Mouse (Mus musculus) kidney, postnatal 10 days (tissue): ENCODE data around the gene Eno3.
A peak's percentile ranks its signal among the peaks of the same experiment; 100 is the strongest.

Source experiments
- DNase-seq: peaks from one replicate; pipeline ENCODE4 v3.0.0; 2021; ENCODE audit warnings: mixed read lengths

Eno3 gene

DNA sequence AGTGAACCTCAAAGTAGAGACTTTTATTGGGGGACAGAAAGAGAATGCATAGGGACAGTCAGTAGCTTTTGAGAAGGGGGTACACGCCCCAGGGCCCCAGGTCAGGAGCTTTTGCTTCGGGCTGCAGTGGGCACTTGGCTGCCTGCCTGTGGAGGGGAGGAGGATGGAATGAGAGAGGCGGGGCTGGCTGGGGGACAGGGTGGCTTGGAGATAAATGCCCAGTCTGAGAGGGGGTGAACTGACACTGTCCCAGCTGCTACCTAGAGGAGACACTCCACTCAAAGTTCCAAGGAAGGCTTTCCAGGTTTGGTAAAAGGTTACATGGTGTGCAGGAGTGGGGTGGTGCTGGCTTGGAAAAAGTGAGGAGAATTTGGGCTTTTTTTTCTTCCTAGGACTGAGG is at the start of gene Eno3:
Gene Eno3, plus strand, starts transcription at position 239 of the 400 bp plus-strand sequence.
- peak; percentile 50 for DNase-seq

- no peak for DNase-seq
Observed at GRCm38 (mm10) chr11:70607611-70608010, 49.4 kb upstream of the Eno3 start.

DNA sequence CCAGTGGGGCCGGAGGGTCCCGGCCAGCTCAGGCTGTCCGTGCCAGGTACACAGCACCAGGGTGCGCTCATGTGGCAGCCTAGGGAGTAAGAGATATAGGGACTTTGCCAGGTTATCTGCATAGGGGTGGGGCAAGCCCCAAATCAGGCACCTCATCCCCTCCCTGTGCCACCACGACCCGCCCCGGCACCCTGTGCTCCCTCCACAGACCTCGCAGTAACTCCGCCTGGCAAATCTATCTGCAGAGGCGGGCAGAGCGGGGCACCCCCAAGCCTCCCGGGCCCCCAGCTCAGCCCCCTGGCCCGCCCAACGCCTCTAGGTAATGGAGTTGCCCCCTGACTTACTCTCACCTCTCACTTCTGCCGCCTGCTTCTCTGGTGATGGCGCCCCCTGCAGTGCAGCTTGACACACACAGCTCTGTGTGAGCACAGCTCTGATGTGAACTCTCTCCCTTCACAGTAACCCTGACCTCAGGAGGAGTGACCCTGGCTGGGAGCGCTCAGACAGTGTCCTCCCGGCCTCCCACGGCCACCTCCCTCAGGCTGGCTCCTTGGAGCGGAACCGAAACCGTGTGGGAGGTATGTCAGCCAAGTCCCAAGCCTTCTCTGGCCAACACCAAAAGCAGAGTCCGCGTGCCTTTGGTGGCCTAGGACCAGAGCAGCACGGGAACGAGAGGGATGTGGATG is 48.5 kb upstream of the Eno3 start:
- DNase-seq: peak; percentile 69

DNA sequence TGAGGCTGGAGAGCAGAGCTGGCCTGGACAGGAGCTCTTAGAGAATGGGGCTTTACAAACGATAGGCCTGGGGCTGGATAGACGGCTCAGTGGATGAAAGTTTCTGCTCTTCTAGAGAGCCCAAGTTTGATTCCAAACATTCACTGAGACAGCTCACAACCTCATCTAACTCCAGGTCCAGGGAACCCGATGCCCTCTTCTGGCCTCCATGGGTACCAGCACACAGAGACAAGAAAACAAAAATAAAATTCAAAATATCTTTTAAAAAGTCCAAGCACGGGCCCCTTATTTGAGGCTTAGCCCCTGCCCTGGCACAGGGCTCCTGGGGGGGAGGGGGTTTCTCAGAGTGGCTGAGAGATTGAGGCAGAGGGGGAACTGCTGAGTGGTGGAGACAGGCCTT is 46.2 kb upstream of the Eno3 start:
- DNase-seq: no peak

GRCm38 (mm10) chr11:70612505-70612904 is 44.5 kb upstream of the Eno3 start:
- no peak for DNase-seq

GRCm38 (mm10) chr11:70615074-70615473 is 41.9 kb upstream of the Eno3 start:
- DNase-seq: peak; percentile 79

DNA sequence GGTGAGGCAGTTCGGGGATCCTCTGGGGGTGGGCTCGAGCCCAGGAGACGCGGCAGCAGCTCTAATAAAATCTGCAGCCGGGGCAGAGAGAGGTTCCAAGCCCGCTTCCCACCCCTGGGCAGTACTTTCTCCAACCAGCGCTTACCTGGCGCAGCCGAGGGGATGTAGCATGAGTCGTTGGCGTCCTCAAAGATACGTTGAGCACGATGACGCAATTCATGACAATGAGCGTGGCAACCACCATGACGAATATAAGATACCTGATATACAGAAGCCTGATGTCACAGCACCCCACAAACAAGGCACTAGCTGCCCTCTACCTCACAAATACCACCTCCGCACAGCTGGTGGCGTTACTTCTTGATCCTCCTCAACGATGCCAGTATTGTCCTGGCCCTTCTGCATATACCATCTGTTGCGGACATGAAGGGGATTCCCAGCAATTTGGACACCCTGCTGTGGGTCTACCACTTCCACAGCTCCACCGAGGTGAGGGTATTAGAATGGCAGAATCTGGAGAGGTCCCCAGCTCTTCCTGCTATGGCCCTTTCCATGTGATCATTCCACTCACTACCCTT is 41.4 kb upstream of the Eno3 start, which contains the start of gene 4930544D05Rik:
Gene 4930544D05Rik, plus strand, starts transcription at position 333 of the 578 bp plus-strand sequence.
- DNase-seq: no peak

GRCm38 (mm10) chr11:70619101-70619500 is 37.9 kb upstream of the Eno3 start, which contains the start of gene Chrne:
Gene Chrne (minus strand): TSS chr11:70619216.
- no peak for DNase-seq

GRCm38 (mm10) chr11:70621972-70622814 is 34.8 kb upstream of the Eno3 start:
- no peak for DNase-seq

DNA sequence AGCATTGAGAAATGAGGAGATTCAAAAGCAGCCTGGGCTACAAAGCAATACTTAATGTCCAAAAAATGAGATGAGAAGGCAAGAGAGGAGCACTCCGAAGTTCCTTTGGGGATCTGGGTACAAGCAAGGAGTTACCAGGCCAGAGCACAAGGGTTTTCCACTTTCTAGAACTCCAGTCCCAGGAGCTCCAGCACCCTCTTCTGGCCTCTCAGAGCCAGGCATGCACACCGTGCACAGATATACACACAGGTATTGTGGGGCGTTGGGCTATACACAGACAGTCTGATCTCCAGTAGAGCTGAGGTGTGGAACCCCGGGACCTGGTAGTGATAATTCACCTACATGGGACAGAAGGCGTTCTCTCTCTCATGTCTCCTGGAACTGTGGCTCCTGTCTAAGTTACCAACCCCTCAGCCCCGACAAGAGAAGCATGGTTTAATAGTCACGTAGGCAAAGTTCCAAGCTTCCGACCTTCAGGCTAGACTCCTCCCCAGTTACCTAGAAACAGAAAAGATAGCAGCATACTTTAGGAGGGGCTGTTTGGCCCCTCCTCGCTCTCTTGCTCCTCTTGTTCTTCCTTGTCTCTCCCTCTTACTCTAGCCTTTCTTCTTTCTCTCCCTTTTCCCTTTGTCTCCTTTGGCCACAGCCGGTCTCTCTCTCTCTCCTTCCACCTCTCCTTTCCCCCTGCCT is 33.8 kb upstream of the Eno3 start:
- DNase-seq: no peak

DNA sequence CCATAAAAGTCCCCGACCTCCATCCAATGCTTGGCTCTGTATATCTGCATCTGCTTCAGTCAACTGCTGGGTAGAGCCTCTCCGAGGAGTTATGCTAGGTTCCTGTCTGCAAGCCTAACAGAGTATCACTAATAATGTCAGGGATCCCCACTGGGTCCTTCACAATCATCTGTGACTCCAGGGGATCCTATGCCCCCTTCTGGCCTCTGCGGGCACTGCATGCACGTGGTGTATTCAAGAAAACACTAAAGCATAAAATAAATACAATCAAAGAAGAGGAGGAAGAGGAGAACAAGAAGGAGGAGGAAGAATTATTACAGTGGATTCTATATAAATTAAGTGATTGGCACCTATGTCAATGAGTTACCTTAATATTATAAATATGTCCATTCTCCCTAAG is 31.5 kb upstream of the Eno3 start:
- DNase-seq: peak; percentile 79

GRCm38 (mm10) chr11:70626877-70627276 is 30.1 kb upstream of the Eno3 start:
- peak; percentile 26 for DNase-seq

- no peak for DNase-seq
Observed at GRCm38 (mm10) chr11:70628431-70628830, 28.6 kb upstream of the Eno3 start.

- peak; percentile 28 for DNase-seq
Observed at GRCm38 (mm10) chr11:70629557-70629956, 27.4 kb upstream of the Eno3 start.

DNA sequence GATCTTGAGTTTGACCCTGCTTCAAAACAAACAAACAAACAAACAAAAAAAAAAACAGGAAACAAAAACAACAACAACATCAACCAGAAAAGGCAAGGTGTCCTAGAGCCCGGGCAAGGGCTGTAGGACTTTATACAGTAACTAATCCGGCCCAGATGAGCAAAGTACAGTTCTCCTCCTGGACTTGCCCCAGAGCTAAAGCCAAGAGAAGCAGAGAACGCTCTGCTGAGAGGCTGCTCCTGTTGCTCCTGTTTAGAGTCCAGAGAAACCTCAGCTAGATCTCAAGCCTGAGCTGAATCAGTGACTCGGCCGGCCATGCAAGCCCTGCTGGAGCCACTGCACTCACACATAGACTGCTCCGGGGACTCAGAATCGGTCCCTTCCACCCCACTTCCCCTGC is 26.9 kb upstream of the Eno3 start:
- DNase-seq: peak; percentile 51

DNA sequence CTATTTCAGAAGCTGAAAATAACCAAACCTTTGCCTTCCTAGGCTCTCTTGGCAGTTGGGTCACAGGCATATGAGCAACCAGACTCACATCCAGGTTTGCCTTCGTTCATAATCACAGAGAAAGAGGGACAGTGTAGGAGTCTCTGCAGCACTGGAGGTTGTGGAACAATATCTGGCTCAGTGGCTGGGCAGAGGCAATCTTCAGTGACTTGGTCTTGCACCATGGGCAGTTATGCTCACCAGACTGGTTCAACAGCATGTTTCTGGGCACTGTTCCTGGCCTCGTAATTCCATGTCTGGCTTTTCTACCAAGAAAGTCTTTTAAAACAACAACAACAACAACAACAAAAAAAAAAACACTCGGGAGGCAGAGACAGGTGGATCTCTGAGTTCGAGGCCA is 21.4 kb upstream of the Eno3 start:
- no peak for DNase-seq

DNA sequence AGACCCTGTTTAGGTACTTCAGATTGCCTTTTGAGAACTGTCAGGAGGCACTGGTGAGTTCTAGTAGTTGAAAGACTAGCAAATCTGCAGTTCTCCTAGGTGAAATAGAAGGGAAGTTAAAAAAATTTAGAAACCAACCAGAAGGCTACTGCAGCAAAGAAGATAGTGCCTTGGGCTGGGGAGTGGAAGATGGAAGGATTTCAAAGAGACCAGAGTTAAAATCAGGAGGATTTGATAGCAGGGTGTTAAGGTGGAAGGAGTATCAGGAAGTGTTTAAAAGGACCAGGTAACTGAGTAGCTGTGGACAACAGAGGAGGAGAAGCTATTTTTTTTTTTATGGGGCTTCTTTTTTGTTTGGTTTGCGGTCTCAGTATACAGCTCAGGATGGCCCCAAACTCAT is 19.2 kb upstream of the Eno3 start:
- DNase-seq: no peak

DNA sequence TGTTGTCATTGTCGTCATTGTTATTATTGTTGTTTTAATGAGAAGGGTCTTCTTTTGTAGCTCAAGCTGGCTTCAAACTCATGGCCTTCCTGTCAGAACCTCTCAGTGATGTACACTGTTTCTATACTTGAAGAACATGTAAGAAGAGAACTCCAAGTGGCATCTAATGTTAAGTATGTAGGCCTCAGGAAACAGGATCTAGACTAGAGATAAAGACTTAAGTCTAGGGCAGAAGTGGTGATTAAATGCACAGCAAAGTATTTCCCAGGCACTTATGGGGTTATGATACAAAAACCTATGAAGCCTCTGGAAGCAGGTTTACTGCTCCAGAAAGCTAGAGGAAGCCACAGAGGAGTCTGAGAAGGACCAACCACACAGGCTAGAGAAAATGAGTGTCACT is 18.7 kb upstream of the Eno3 start:
- no peak for DNase-seq

GRCm38 (mm10) chr11:70638714-70639278 is 18.2 kb upstream of the Eno3 start, which contains the start of gene Gp1ba:
Gene Gp1ba (plus strand): TSS chr11:70639122.
- DNase-seq: no peak

- DNase-seq: no peak
Observed at GRCm38 (mm10) chr11:70639976-70640375, 17.0 kb upstream of the Eno3 start.

DNA sequence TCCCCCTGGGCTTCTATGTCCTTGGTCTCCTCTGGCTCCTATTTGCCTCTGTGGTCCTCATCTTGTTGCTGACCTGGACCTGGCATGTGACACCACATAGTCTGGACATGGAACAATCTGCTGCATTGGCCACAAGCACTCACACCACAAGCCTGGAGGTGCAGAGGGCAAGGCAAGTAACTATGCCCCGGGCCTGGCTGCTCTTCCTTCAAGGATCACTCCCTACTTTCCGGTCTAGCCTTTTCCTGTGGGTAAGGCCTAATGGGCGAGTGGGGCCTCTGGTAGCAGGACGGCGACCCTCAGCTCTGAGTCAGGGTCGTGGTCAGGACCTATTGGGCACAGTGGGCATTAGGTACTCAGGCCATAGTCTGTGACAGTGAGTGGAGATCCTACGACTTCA is 15.8 kb upstream of the Eno3 start:
- no peak for DNase-seq

DNA sequence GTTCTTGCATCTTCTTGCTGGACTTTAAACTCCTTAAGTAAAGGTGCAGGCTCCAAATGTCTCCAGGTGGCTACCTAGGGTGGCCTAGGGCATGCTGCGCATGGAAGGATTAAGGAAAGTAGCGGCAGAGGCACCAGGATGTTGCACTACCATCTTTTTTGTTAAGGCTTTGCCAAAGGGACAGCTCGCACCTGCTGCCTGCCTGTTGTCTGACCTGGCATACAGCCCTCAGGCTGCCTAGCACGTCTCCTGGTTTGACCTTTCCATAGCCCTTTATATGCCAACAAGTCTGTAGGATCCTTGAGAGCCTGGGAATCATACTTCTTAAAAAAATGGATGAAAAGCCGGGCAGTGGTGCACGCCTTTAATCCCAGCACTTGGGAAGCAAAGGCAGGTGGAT is 14.0 kb upstream of the Eno3 start:
- no peak for DNase-seq
